Mouse (Mus musculus): ENCODE measurements at regions not wholly inside any gene's neighbourhood (a gene's known extent, or its start where the extent isn't known, plus 50 kb on each side); places are given as distances from the start of the nearest gene placed in this dataset.

GRCm38 (mm10) chr10:96337088-96337666, 200.8 kb downstream of the Gm5426 start:
- Histone ChIP-seq H3K4me1 (ENCODE audit: control insufficient read depth, insufficient read depth, low read length) (no peaks in the 10 kb centered on the region), H3K27ac (ENCODE audit: insufficient read depth, low read length) (no peak overlapping the region), H3K4me3 (ENCODE audit: insufficient read depth, low read length) (no peak overlapping the region)
- TF ChIP-seq POLR2A (IDR thresholded peaks at IDR 0.05; ENCODE audit: extremely low read depth, insufficient read depth, low read length), result no peak
- TF ChIP-seq CTCF (IDR thresholded peaks at IDR 0.05; ENCODE audit: extremely low read depth, insufficient read depth, low read length), result no peak

- Histone ChIP-seq H3K4me3 (ENCODE audit: insufficient read depth, low read length) (no peak overlapping the region), H3K4me1 (ENCODE audit: control insufficient read depth, insufficient read depth, low read length) (no peaks in the 10 kb centered on the region), H3K27ac (ENCODE audit: insufficient read depth, low read length) (no peak overlapping the region)
- no peak for TF ChIP-seq CTCF (IDR thresholded peaks at IDR 0.05; ENCODE audit: extremely low read depth, insufficient read depth, low read length)
- no peak for TF ChIP-seq POLR2A (IDR thresholded peaks at IDR 0.05; ENCODE audit: extremely low read depth, insufficient read depth, low read length)
These were observed 201.6 kb downstream of the Gm5426 start for GRCm38 (mm10) chr10:96337797-96338608.

GRCm38 (mm10) chr10:96338609-96338978, 202.2 kb downstream of the Gm5426 start:
- H3K27ac ChIP-seq (ENCODE audit: insufficient read depth, low read length), result no peak overlapping the region
- H3K4me3 ChIP-seq (ENCODE audit: insufficient read depth, low read length), result no peak overlapping the region
- no peaks in the 10 kb centered on the region for H3K4me1 ChIP-seq (ENCODE audit: control insufficient read depth, insufficient read depth, low read length)
- no peak for TF ChIP-seq CTCF (IDR thresholded peaks at IDR 0.05; ENCODE audit: extremely low read depth, insufficient read depth, low read length)
- TF ChIP-seq POLR2A (IDR thresholded peaks at IDR 0.05; ENCODE audit: extremely low read depth, insufficient read depth, low read length), result no peak

- Histone ChIP-seq H3K4me1 (ENCODE audit: control insufficient read depth, insufficient read depth, low read length) (no peaks in the 10 kb centered on the region), H3K4me3 (ENCODE audit: insufficient read depth, low read length) (no peak overlapping the region), H3K27ac (ENCODE audit: insufficient read depth, low read length) (no peak overlapping the region)
- TF ChIP-seq CTCF (IDR thresholded peaks at IDR 0.05; ENCODE audit: extremely low read depth, insufficient read depth, low read length) (no peak), POLR2A (IDR thresholded peaks at IDR 0.05; ENCODE audit: extremely low read depth, insufficient read depth, low read length) (no peak)
These were observed 206.1 kb downstream of the Gm5426 start for GRCm38 (mm10) chr10:96342476-96342875.

- TF ChIP-seq CTCF (IDR thresholded peaks at IDR 0.05; ENCODE audit: extremely low read depth, insufficient read depth, low read length) (no peak), POLR2A (IDR thresholded peaks at IDR 0.05; ENCODE audit: extremely low read depth, insufficient read depth, low read length) (no peak)
- no peaks in the 10 kb centered on the region for H3K4me1 ChIP-seq (ENCODE audit: control insufficient read depth, insufficient read depth, low read length)
- no peak overlapping the region for H3K27ac ChIP-seq (ENCODE audit: insufficient read depth, low read length)
- no peak overlapping the region for H3K4me3 ChIP-seq (ENCODE audit: insufficient read depth, low read length)
These were observed 207.3 kb downstream of the Gm5426 start for GRCm38 (mm10) chr10:96343666-96344065.

- TF ChIP-seq POLR2A (IDR thresholded peaks at IDR 0.05; ENCODE audit: extremely low read depth, insufficient read depth, low read length) (no peak), CTCF (IDR thresholded peaks at IDR 0.05; ENCODE audit: extremely low read depth, insufficient read depth, low read length) (no peak)
- Histone ChIP-seq H3K4me1 (ENCODE audit: control insufficient read depth, insufficient read depth, low read length) (no peaks in the 10 kb centered on the region), H3K27ac (ENCODE audit: insufficient read depth, low read length) (no peak overlapping the region), H3K4me3 (ENCODE audit: insufficient read depth, low read length) (no peak overlapping the region)
These were observed 214.3 kb downstream of the Gm5426 start for GRCm38 (mm10) chr10:96350692-96351091.

GRCm38 (mm10) chr10:96351320-96351719, 214.9 kb downstream of the Gm5426 start:
- Histone ChIP-seq H3K27ac (ENCODE audit: insufficient read depth, low read length) (no peak overlapping the region), H3K4me3 (ENCODE audit: insufficient read depth, low read length) (no peak overlapping the region), H3K4me1 (ENCODE audit: control insufficient read depth, insufficient read depth, low read length) (no peaks in the 10 kb centered on the region)
- TF ChIP-seq POLR2A (IDR thresholded peaks at IDR 0.05; ENCODE audit: extremely low read depth, insufficient read depth, low read length) (no peak), CTCF (IDR thresholded peaks at IDR 0.05; ENCODE audit: extremely low read depth, insufficient read depth, low read length) (no peak)

GRCm38 (mm10) chr10:96356980-96357624, 220.7 kb downstream of the Gm5426 start:
- TF ChIP-seq CTCF (IDR thresholded peaks at IDR 0.05; ENCODE audit: extremely low read depth, insufficient read depth, low read length) (no peak), POLR2A (IDR thresholded peaks at IDR 0.05; ENCODE audit: extremely low read depth, insufficient read depth, low read length) (no peak)
- no peak overlapping the region for H3K4me3 ChIP-seq (ENCODE audit: insufficient read depth, low read length)
- no peak overlapping the region for H3K27ac ChIP-seq (ENCODE audit: insufficient read depth, low read length)

GRCm38 (mm10) chr10:96357632-96358031, 221.2 kb downstream of the Gm5426 start:
- no peak for TF ChIP-seq CTCF (IDR thresholded peaks at IDR 0.05; ENCODE audit: extremely low read depth, insufficient read depth, low read length)
- TF ChIP-seq POLR2A (IDR thresholded peaks at IDR 0.05; ENCODE audit: extremely low read depth, insufficient read depth, low read length), result no peak
- Histone ChIP-seq H3K27ac (ENCODE audit: insufficient read depth, low read length) (no peak overlapping the region), H3K4me3 (ENCODE audit: insufficient read depth, low read length) (no peak overlapping the region), H3K4me1 (ENCODE audit: control insufficient read depth, insufficient read depth, low read length) (no peaks in the 10 kb centered on the region)

More at GRCm38 (mm10) chr10:96356980-96357624, 220.7 kb downstream of the Gm5426 start:
- H3K4me1 ChIP-seq (ENCODE audit: control insufficient read depth, insufficient read depth, low read length), result no peaks in the 10 kb centered on the region
